Mouse (Mus musculus) T-helper 2 cell (primary cell): ENCODE measurements around the gene Mkrn1.
"Not testable (repeated sequence)": the region's sequence is repeated elsewhere in the genome, so short reads cannot be mapped to it uniquely, and the experiment has no call there.

Experiments
- in situ Hi-C: fragments of 300-600 bp; cut with MboI, MseI; formaldehyde crosslinking; loops from one replicate; pipeline ENCODE4 v1.15.1; 2025; ENCODE audit warnings: high pct_unique_total_duplicates

Gene Mkrn1

GRCm38 (mm10) chr6:39380276-39380675, 40.0 kb downstream of the Mkrn1 start:
- in situ Hi-C loops: no loop called here

GRCm38 (mm10) chr6:39379749-39380148, 40.5 kb downstream of the Mkrn1 start:
- in situ Hi-C loops: no loop called here

GRCm38 (mm10) chr6:39379224-39379623, 41.0 kb downstream of the Mkrn1 start:
- in situ Hi-C loops: no loop called here

GRCm38 (mm10) chr6:39378161-39378835, 42.0 kb downstream of the Mkrn1 start:
- in situ Hi-C loops: not testable (repeated sequence)

- in situ Hi-C loops: no loop called here
Observed at GRCm38 (mm10) chr6:39377311-39377827, 42.9 kb downstream of the Mkrn1 start, which contains the start of gene Slc37a3. Slc37a3 (minus strand) TSS chr6:39377675.

- in situ Hi-C loops: no loop called here
Observed at GRCm38 (mm10) chr6:39376775-39377174, 43.5 kb downstream of the Mkrn1 start.

GRCm38 (mm10) chr6:39373301-39373955, 46.8 kb downstream of the Mkrn1 start:
- in situ Hi-C loops: no loop called here

GRCm38 (mm10) chr6:39372727-39373126, 47.5 kb downstream of the Mkrn1 start:
- in situ Hi-C loops: no loop called here

GRCm38 (mm10) chr6:39372042-39372441, 48.2 kb downstream of the Mkrn1 start:
- in situ Hi-C loops: no loop called here

GRCm38 (mm10) chr6:39369631-39370030, 50.6 kb downstream of the Mkrn1 start:
- in situ Hi-C loops: no loop called here

GRCm38 (mm10) chr6:39362684-39363083, 57.6 kb downstream of the Mkrn1 start:
- in situ Hi-C loops: no loop called here

GRCm38 (mm10) chr6:39359207-39359606, 61.1 kb downstream of the Mkrn1 start:
- in situ Hi-C loops: not testable (repeated sequence)

- in situ Hi-C loops: loop anchor here (10.0 kb wide), 1 partner anchor 164 kb away; no protein-coding TSS in a partner anchor
Observed at GRCm38 (mm10) chr6:39348946-39349345, 71.3 kb downstream of the Mkrn1 start.

- in situ Hi-C loops: loop anchor here (10.0 kb wide), 1 partner anchor 163 kb away; no protein-coding TSS in a partner anchor
Observed at GRCm38 (mm10) chr6:39347880-39348814, 72.1 kb downstream of the Mkrn1 start.
